Mouse (Mus musculus): Measurements from ENCODE around the gene Erbb2. TPM values are rescaled to one million over a fixed set of nuclear protein-coding genes. Genes with fewer than 3 reads are reported as not detected.

Gene Erbb2
- polyA plus RNA-seq, 1 experiment from 2014 or later = 48.0 TPM

- H3K27me3 ChIP-seq (ENCODE audit: control insufficient read depth, insufficient read depth, low read length) = peaks cover 19% of the 10 kb centered on the region
- WGBS (ENCODE audit: insufficient replicate concordance) = 67% methylated on average over 10 of the region's 10 CpGs
- ATAC-seq (replicated peaks; ENCODE audit: insufficient number of reproducible peaks, low FRiP score, low TSS enrichment) = no peak
- no peak overlapping the region for H3K4me3 ChIP-seq (ENCODE audit: low read depth, low read length)
- no peaks in the 10 kb centered on the region for H3K36me3 ChIP-seq (ENCODE audit: control insufficient read depth, insufficient read depth, low read length)
- no peak overlapping the region for H3K9ac ChIP-seq (ENCODE audit: low read depth, low read length)
- no peak overlapping the region for H3K4me2 ChIP-seq
- H3K9me3 ChIP-seq (replicated peaks; ENCODE audit: control insufficient read depth, low read length) = no peaks in the 10 kb centered on the region
- no peak overlapping the region for H3K27ac ChIP-seq (ENCODE audit: low read depth, low read length)
- H3K4me1 ChIP-seq (ENCODE audit: control insufficient read depth, insufficient read depth, low read length) = peaks cover 59% of the 10 kb centered on the region
Observed at GRCm38 (mm10) chr11:98388282-98388681, 24.0 kb upstream of the Erbb2 start.

DNA sequence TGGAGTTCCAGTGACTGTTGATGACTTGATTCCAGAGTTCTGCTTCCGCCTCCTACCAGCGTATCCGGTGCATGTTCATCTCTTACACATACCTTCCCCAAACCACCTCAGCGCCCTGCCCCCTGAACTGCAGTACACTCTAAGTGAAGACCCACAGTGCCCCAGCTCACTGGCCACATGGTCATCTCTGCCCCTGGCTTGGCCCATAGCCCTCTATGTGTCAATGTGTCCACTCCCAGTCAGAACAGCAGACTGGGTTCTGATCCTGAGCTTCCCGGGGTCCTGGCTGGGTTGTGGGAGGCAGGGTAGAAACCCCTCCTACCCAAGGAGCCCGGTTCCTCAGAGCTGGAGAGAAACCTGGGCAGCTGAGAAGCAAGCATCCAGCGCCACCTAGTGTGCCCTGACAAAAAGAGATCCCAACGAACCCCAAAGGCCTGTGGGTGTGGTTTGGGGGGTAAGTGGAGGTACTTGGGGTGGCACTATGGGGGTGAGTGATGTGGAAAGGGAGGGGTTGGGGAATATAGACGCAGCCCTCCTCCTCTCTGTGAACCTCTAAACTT lies 23.0 kb upstream of the Erbb2 start:
- H3K27ac ChIP-seq (ENCODE audit: low read depth, low read length) = no peak overlapping the region
- H3K4me1 ChIP-seq (ENCODE audit: control insufficient read depth, insufficient read depth, low read length) = peaks cover 60% of the 10 kb centered on the region
- WGBS (ENCODE audit: insufficient replicate concordance) = 29% methylated on average over 9 of the region's 9 CpGs
- ATAC-seq (replicated peaks; ENCODE audit: insufficient number of reproducible peaks, low FRiP score, low TSS enrichment) = no peak
- H3K4me3 ChIP-seq (ENCODE audit: low read depth, low read length) = no peak overlapping the region
- H3K9me3 ChIP-seq (replicated peaks; ENCODE audit: control insufficient read depth, low read length) = no peaks in the 10 kb centered on the region
- no peak overlapping the region; the same call in 1 of the 2 replicates for H3K4me2 ChIP-seq
- H3K36me3 ChIP-seq (ENCODE audit: control insufficient read depth, insufficient read depth, low read length) = no peaks in the 10 kb centered on the region
- peaks cover 19% of the 10 kb centered on the region for H3K27me3 ChIP-seq (ENCODE audit: control insufficient read depth, insufficient read depth, low read length)
- no peak overlapping the region for H3K9ac ChIP-seq (ENCODE audit: low read depth, low read length)

DNA sequence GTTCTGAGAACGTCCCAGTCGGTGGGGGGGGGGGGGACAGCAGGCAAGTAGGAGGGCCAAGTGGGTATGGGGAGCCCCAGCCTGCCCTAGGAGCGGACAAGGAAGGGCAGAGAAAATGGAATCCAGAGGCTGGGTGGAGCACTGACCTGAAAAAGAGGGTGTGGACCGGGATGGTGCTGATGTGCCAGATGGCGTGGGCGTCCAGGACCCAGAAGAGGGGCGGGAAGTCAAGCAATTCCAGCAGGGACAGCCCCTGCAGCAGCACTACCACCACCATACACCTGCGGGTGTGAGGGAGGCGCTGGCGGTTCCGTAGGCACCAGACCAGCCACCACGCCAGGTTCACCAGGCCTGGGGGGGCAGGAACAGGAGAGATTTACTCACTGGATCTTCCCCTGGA lies 22.1 kb upstream of the Erbb2 start:
- Histone ChIP-seq H3K9me3 (replicated peaks; ENCODE audit: control insufficient read depth, low read length) (no peaks in the 10 kb centered on the region), H3K4me3 (ENCODE audit: low read depth, low read length) (no peak overlapping the region), H3K9ac (ENCODE audit: low read depth, low read length) (no peak overlapping the region), H3K27ac (ENCODE audit: low read depth, low read length) (no peak overlapping the region), H3K4me1 (ENCODE audit: control insufficient read depth, insufficient read depth, low read length) (peaks cover 59% of the 10 kb centered on the region), H3K4me2 (no peak overlapping the region), H3K36me3 (ENCODE audit: control insufficient read depth, insufficient read depth, low read length) (no peaks in the 10 kb centered on the region), H3K27me3 (ENCODE audit: control insufficient read depth, insufficient read depth, low read length) (peaks cover 19% of the 10 kb centered on the region)
- WGBS (ENCODE audit: insufficient replicate concordance) = 70% methylated on average over 12 of the region's 12 CpGs
- no peak for ATAC-seq (replicated peaks; ENCODE audit: insufficient number of reproducible peaks, low FRiP score, low TSS enrichment)

DNA sequence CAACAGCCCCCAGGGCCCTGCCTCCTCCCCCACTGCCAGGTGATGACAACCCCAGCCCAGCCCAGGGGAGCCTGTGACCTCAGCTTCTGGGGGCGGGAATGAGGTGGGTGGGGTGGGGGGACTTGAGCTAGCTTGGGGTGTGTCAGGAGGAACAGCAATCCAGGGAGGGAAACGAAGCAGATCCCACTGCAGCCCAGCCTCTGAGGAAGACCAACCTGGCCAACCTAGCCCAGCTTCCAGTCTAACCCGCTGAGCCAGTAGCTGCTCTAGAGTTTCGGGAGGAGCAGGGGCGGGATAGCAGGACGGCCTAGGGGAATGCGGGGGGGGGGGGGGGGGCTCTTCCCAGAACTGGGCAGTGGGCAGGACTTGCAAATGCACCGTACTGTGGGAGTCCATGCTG lies 20.2 kb upstream of the Erbb2 start:
- Histone ChIP-seq H3K9me3 (replicated peaks; ENCODE audit: control insufficient read depth, low read length) (no peaks in the 10 kb centered on the region), H3K4me2 (0 out of 2 replicates have a peak overlapping the region, but pooled peaks have one; percentile 15), H3K9ac (ENCODE audit: low read depth, low read length) (no peak overlapping the region), H3K27ac (ENCODE audit: low read depth, low read length) (peak overlapping the region; percentile 92), H3K4me1 (ENCODE audit: control insufficient read depth, insufficient read depth, low read length) (peaks cover 62% of the 10 kb centered on the region), H3K36me3 (ENCODE audit: control insufficient read depth, insufficient read depth, low read length) (no peaks in the 10 kb centered on the region), H3K27me3 (ENCODE audit: control insufficient read depth, insufficient read depth, low read length) (peaks cover 9% of the 10 kb centered on the region), H3K4me3 (ENCODE audit: low read depth, low read length) (no peak overlapping the region)
- WGBS (ENCODE audit: insufficient replicate concordance) = 6% methylated on average over 7 of the region's 8 CpGs
- ATAC-seq (replicated peaks; ENCODE audit: insufficient number of reproducible peaks, low FRiP score, low TSS enrichment) = no peak

DNA sequence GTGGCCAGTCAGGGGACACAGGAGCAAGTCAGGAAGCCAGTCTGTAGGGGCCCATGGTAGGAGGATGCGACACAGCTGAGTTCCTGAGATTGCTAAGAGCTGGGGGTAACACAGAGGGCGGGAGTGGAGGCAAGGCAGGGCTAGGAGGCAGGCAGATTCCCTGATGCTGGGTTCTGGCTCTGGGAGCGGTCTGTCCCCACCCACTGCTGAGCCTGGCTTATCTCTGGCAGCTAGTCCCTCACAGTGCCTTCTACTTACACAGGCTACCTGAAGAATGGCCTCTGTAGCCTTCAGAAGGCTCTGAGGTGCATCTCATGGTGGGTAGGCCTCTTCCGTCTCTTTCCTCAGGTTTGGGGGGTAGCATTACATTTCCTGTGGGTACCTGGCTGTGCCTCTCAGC lies 19.6 kb upstream of the Erbb2 start:
- H3K9me3 ChIP-seq (replicated peaks; ENCODE audit: control insufficient read depth, low read length) = no peaks in the 10 kb centered on the region
- WGBS (ENCODE audit: insufficient replicate concordance) = 10% methylated on average over 4 of the region's 4 CpGs
- H3K27me3 ChIP-seq (ENCODE audit: control insufficient read depth, insufficient read depth, low read length) = peaks cover 8% of the 10 kb centered on the region
- no peaks in the 10 kb centered on the region for H3K36me3 ChIP-seq (ENCODE audit: control insufficient read depth, insufficient read depth, low read length)
- peak overlapping the region; percentile 54; the same call in 1 of the 2 replicates for H3K9ac ChIP-seq (ENCODE audit: low read depth, low read length)
- no peak overlapping the region for H3K4me3 ChIP-seq (ENCODE audit: low read depth, low read length)
- ATAC-seq (replicated peaks; ENCODE audit: insufficient number of reproducible peaks, low FRiP score, low TSS enrichment) = 0 out of 2 replicates have a peak, but pooled peaks have one; percentile 20
- peak overlapping the region; percentile 27 for H3K4me2 ChIP-seq
- H3K27ac ChIP-seq (ENCODE audit: low read depth, low read length) = peak overlapping the region; percentile 92
- H3K4me1 ChIP-seq (ENCODE audit: control insufficient read depth, insufficient read depth, low read length) = peaks cover 60% of the 10 kb centered on the region

DNA sequence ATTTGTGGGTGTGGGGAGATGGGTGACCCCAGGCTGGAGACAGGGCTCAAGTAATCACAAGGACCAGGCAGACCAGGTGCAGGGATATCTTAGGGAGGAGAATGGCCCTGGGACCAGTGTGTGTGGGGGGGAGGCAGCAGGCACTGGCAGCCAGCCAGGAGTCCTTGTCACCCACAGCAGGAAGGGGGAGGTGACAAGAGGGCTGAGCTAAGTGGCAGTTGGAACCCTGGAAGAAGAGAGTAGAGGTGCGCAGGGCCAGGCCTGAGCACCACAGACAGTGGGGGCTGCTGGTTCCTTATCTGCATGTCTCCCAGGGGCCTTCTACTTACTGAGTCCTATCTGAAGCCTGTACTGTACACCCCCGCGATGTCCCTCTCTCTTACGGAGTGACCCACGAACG lies 19.0 kb upstream of the Erbb2 start:
- Histone ChIP-seq H3K27me3 (ENCODE audit: control insufficient read depth, insufficient read depth, low read length) (peaks cover 1% of the 10 kb centered on the region), H3K36me3 (ENCODE audit: control insufficient read depth, insufficient read depth, low read length) (no peaks in the 10 kb centered on the region), H3K27ac (ENCODE audit: low read depth, low read length) (peak overlapping the region; percentile 92), H3K4me2 (peak overlapping the region; percentile 27), H3K4me3 (ENCODE audit: low read depth, low read length) (no peak overlapping the region), H3K4me1 (ENCODE audit: control insufficient read depth, insufficient read depth, low read length) (peaks cover 55% of the 10 kb centered on the region), H3K9ac (ENCODE audit: low read depth, low read length) (peak overlapping the region; percentile 44), H3K9me3 (replicated peaks; ENCODE audit: control insufficient read depth, low read length) (no peaks in the 10 kb centered on the region)
- 31% methylated on average over 6 of the region's 6 CpGs for WGBS (ENCODE audit: insufficient replicate concordance)
- peak; percentile 53 for ATAC-seq (replicated peaks; ENCODE audit: insufficient number of reproducible peaks, low FRiP score, low TSS enrichment)

DNA sequence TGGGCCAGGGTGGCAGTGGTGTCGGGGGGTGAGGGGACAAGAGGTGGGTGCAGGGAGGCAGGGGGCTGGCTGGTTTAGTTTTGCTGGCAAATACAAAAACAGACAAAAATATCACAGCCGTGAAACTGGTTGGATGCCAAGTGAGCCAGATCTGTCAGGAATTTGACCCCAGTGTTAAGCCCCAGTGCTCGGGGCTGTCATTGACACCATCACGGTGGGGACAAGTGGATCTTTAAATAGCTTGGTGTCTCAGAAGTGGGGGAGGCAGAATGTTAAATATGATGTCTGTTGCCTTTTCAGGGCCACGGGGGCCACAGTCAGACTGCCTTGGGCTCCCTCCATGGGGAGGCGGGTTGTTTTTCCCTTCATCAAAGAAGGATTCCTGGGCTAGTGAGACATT lies 18.0 kb upstream of the Erbb2 start:
- WGBS (ENCODE audit: insufficient replicate concordance) = 21% methylated on average over 6 of the region's 6 CpGs
- peak overlapping the region; percentile 92 for H3K27ac ChIP-seq (ENCODE audit: low read depth, low read length)
- peaks cover 45% of the 10 kb centered on the region for H3K4me1 ChIP-seq (ENCODE audit: control insufficient read depth, insufficient read depth, low read length)
- no peaks in the 10 kb centered on the region for H3K36me3 ChIP-seq (ENCODE audit: control insufficient read depth, insufficient read depth, low read length)
- peak overlapping the region; percentile 27 for H3K4me2 ChIP-seq
- no peak overlapping the region for H3K4me3 ChIP-seq (ENCODE audit: low read depth, low read length)
- no peaks in the 10 kb centered on the region for H3K9me3 ChIP-seq (replicated peaks; ENCODE audit: control insufficient read depth, low read length)
- H3K9ac ChIP-seq (ENCODE audit: low read depth, low read length) = no peak overlapping the region; the same call in 1 of the 2 replicates
- no peaks in the 10 kb centered on the region for H3K27me3 ChIP-seq (ENCODE audit: control insufficient read depth, insufficient read depth, low read length)
- ATAC-seq (replicated peaks; ENCODE audit: insufficient number of reproducible peaks, low FRiP score, low TSS enrichment) = no peak

DNA sequence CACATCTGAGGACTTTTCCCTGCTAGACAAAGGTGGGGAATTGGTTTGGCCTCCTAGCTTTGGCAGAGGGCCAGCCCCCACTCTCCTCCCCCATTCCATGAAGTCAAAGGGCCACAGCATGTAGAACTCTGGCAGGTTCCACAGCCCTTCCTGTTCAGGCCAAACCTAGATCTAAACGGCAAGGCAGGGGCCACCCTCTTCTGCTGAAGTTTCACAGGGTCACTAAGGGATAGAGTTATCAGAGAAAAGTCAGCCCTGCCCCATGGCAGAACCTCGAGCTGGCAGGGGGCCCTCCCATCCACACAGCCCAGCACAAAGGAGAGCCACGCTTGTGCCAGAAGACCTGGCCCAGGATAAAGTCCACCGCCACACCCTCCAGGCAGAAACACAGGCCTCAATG lies 17.2 kb upstream of the Erbb2 start:
- Histone ChIP-seq H3K4me2 (peak overlapping the region; percentile 23; the same call in 1 of the 2 replicates), H3K4me3 (ENCODE audit: low read depth, low read length) (no peak overlapping the region), H3K27ac (ENCODE audit: low read depth, low read length) (peak overlapping the region; percentile 92), H3K9me3 (replicated peaks; ENCODE audit: control insufficient read depth, low read length) (no peaks in the 10 kb centered on the region), H3K9ac (ENCODE audit: low read depth, low read length) (0 out of 2 replicates have a peak overlapping the region, but pooled peaks have one; percentile 28), H3K4me1 (ENCODE audit: control insufficient read depth, insufficient read depth, low read length) (peaks cover 49% of the 10 kb centered on the region), H3K36me3 (ENCODE audit: control insufficient read depth, insufficient read depth, low read length) (no peaks in the 10 kb centered on the region), H3K27me3 (ENCODE audit: control insufficient read depth, insufficient read depth, low read length) (no peaks in the 10 kb centered on the region)
- no peak for ATAC-seq (replicated peaks; ENCODE audit: insufficient number of reproducible peaks, low FRiP score, low TSS enrichment)
- 25% methylated on average over 4 of the region's 4 CpGs for WGBS (ENCODE audit: insufficient replicate concordance)

- H3K36me3 ChIP-seq (ENCODE audit: control insufficient read depth, insufficient read depth, low read length) = no peaks in the 10 kb centered on the region
- peaks cover 25% of the 10 kb centered on the region for H3K4me1 ChIP-seq (ENCODE audit: control insufficient read depth, insufficient read depth, low read length)
- no peak for ATAC-seq (replicated peaks; ENCODE audit: insufficient number of reproducible peaks, low FRiP score, low TSS enrichment)
- H3K4me3 ChIP-seq (ENCODE audit: low read depth, low read length) = no peak overlapping the region
- no peaks in the 10 kb centered on the region for H3K9me3 ChIP-seq (replicated peaks; ENCODE audit: control insufficient read depth, low read length)
- WGBS (ENCODE audit: insufficient replicate concordance) = 78% methylated on average over 7 of the region's 7 CpGs
- no peak overlapping the region for H3K9ac ChIP-seq (ENCODE audit: low read depth, low read length)
- no peak overlapping the region for H3K27ac ChIP-seq (ENCODE audit: low read depth, low read length)
- no peak overlapping the region for H3K4me2 ChIP-seq
- H3K27me3 ChIP-seq (ENCODE audit: control insufficient read depth, insufficient read depth, low read length) = no peaks in the 10 kb centered on the region
Observed at GRCm38 (mm10) chr11:98397946-98398345, 14.3 kb upstream of the Erbb2 start.

Data from heart, embryonic 11.5 days (tissue).